Mouse (Mus musculus) hindbrain, embryonic 16.5 days (tissue): ENCODE results near the gene Retreg1. TPM values are rescaled to one million over a fixed set of nuclear protein-coding genes. Genes with fewer than 3 reads are reported as not detected.
"Not testable (repeated sequence)": the region's sequence is repeated elsewhere in the genome, so short reads cannot be mapped to it uniquely, and the experiment has no call there.

Experiments used
- ATAC-seq: fragments of 200-750 bp; cut with Nextera tagmentation; 2 replicates; pipeline ENCODE4 v1.8.0; 2017; ENCODE audit warnings: moderate TSS enrichment, moderate library complexity
- H3K27ac ChIP-seq: fragments of 300-500 bp; sonication (generic); 2 replicates; pipeline ENCODE4 v1.5.1; 2014; ENCODE audit warnings: low read depth, mild to moderate bottlenecking, control low read depth, low read length, moderate library complexity
- H3K27me3 ChIP-seq: fragments of 300-500 bp; sonication (generic); replicated peaks from 2 replicates; pipeline ENCODE4 v1.6.1; 2014; ENCODE audit warnings: low read length; ENCODE audit not compliant: control insufficient read depth, insufficient read depth
- H3K36me3 ChIP-seq: fragments of 300-500 bp; sonication (generic); 2 replicates; pipeline ENCODE4 v1.6.1; 2014; ENCODE audit warnings: mild to moderate bottlenecking, low read length, moderate library complexity, mixed read lengths; ENCODE audit not compliant: control insufficient read depth, insufficient read depth
- H3K4me1 ChIP-seq: fragments of 300-500 bp; sonication (generic); 2 replicates; pipeline ENCODE4 v1.6.1; 2014; ENCODE audit warnings: low read depth, low read length; ENCODE audit not compliant: control insufficient read depth, insufficient read depth
- H3K4me2 ChIP-seq: fragments of 300-500 bp; sonication (generic); 2 replicates; pipeline ENCODE4 v1.6.1; 2014; ENCODE audit warnings: mild to moderate bottlenecking, low read length, control low read depth, moderate library complexity
- H3K4me3 ChIP-seq: fragments of 300-500 bp; sonication (generic); 2 replicates; pipeline ENCODE4 v1.5.1; 2014; ENCODE audit warnings: mild to moderate bottlenecking, low read length, control low read depth, moderate library complexity
- H3K9ac ChIP-seq: fragments of 300-500 bp; sonication (generic); 2 replicates; pipeline ENCODE4 v1.6.1; 2014; ENCODE audit warnings: low read depth, mild to moderate bottlenecking, control low read depth, low read length, moderate library complexity
- H3K9me3 ChIP-seq: fragments of 300-500 bp; sonication (generic); 2 replicates; pipeline ENCODE4 v1.6.1; 2014; ENCODE audit warnings: mild to moderate bottlenecking, low read length, moderate library complexity; ENCODE audit not compliant: control insufficient read depth
- WGBS: fragments of 180-500 bp; shearing (Covaris S2); extraction: QIAGEN DNeasy Blood & Tissue Kit; methylation state at CpG from one replicate; pipeline ENCODE4 v1.1.7; 2014; 5-methylcytosine and 5-hydroxymethylcytosine counted together
- polyA plus RNA-seq: library from polyadenylated mRNA; unstranded; fragments of >200 nt; fragmentation: Nextera tagmentation; extraction: Ambion mirVana; gene quantifications from 2 replicates; pipeline ENCODE4 v1.2.1, GENCODE M21; 2015

Gene Retreg1
- polyA plus RNA-seq, 1 experiment from 2014 or later, result 19.0 TPM

DNA sequence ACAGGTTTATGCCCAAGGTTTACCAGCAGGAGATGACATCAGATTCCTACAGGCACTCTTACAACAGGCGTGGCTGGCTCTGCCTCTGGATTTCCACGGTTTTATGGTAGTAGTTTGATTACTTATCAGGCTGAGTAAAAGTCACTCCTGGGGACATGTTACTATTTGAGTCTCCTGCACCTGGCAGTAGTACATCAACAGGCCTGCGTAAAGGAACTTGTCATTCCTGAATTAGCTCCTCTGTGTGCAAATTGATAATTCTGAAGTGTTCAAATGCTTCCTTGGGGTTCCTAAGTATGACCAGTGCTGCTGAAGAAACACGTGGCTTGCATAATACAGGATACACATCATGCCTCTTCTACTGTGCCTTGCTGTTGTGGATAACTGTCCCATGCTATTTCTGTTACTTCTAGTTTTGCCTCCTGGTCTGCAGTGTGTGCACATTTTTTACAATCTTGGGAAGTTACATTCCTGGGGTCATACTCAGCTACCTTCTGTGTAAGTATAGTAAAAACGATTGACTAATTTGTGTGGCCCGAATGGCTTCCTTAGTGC is 123.3 kb downstream of the Retreg1 start:
- no peaks in the 10 kb centered on the region for H3K4me1 ChIP-seq
- H3K4me3 ChIP-seq, result no peak overlapping the region
- H3K4me2 ChIP-seq, result no peak overlapping the region
- no peak overlapping the region for H3K9ac ChIP-seq
- H3K27me3 ChIP-seq, result no peaks in the 10 kb centered on the region
- WGBS, result 83% methylated on average over 6 of the region's 6 CpGs
- H3K36me3 ChIP-seq, result no peaks in the 10 kb centered on the region
- no peaks in the 10 kb centered on the region for H3K9me3 ChIP-seq
- no peak overlapping the region for H3K27ac ChIP-seq
- ATAC-seq, result no peak

DNA sequence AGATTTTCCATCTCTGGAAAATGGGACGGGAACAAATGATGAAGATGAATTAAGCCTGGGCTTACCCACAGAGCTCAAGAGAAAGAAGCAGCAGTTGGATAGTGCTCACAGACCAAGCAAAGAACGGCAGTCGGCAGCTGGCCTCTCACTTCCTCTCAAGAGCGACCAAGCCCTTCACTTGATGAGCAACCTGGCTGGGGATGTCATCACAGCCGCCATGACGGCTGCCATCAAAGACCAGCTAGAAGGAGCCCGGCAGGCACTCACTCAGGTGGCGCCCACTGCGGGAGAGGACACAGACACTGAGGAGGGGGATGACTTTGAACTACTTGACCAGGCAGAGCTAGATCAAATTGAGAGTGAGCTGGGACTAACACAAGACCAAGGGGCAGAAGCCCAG is 128.6 kb downstream of the Retreg1 start:
- no peak overlapping the region for H3K4me2 ChIP-seq
- no peak for ATAC-seq
- H3K27ac ChIP-seq, result no peak overlapping the region
- H3K4me3 ChIP-seq, result no peak overlapping the region
- no peak overlapping the region for H3K9ac ChIP-seq
- H3K9me3 ChIP-seq, result no peaks in the 10 kb centered on the region
- H3K36me3 ChIP-seq, result no peaks in the 10 kb centered on the region
- WGBS, result 88% methylated on average over 9 of the region's 9 CpGs
- no peaks in the 10 kb centered on the region for H3K27me3 ChIP-seq
- no peaks in the 10 kb centered on the region for H3K4me1 ChIP-seq

DNA sequence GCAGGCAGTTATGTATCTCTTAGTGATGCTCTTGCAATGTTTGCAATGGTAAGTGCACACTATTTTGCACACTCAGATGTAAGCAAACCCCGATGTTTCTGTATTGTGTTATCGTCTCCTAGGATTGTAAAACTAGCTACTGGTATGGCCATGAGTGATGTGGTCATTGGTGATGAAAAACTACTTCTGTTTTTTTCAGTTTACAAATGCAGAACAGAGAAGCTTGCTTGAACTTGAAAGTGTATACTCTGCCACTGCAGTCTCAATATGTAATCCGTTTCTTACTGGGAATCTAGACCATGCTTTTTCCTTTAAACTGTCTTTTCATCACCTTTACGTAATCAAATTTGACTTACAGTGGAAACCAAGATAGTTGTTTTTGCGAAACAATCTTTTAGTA is 129.8 kb downstream of the Retreg1 start:
- 91% methylated on average over 5 of the region's 5 CpGs for WGBS

DNA sequence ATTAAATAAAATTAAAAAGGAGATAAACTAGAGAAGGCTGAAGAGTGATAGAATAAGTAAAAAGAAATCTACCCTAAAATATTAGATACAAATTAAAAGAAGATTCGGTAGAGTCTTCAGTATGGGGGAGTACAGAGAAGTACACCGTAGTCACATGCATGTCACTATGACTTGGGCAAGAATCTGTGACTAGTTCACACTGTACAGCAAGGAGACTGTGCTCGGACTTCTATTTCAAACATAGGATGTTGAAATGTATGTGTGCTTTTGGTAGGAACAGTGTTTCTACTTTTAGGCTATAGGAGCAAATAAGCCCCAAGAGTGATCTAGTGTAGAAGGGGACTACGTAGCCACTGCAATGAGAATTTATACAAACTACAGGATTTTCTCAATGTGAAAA is 131.4 kb downstream of the Retreg1 start:
- Histone ChIP-seq H3K27me3 (no peaks in the 10 kb centered on the region), H3K4me1 (no peaks in the 10 kb centered on the region), H3K9ac (no peak overlapping the region), H3K4me3 (no peak overlapping the region), H3K36me3 (no peaks in the 10 kb centered on the region), H3K4me2 (no peak overlapping the region), H3K9me3 (no peaks in the 10 kb centered on the region), H3K27ac (no peak overlapping the region)
- 95% methylated on average over 4 of the region's 4 CpGs for WGBS
- ATAC-seq, result no peak

More for the DNA sequence above, 129.8 kb downstream of the Retreg1 start:
- no peaks in the 10 kb centered on the region for H3K36me3 ChIP-seq
- H3K4me1 ChIP-seq, result no peaks in the 10 kb centered on the region
- ATAC-seq, result no peak
- no peaks in the 10 kb centered on the region for H3K9me3 ChIP-seq
- no peak overlapping the region for H3K9ac ChIP-seq
- H3K4me3 ChIP-seq, result no peak overlapping the region
- no peak overlapping the region for H3K27ac ChIP-seq
- no peaks in the 10 kb centered on the region for H3K27me3 ChIP-seq
- H3K4me2 ChIP-seq, result no peak overlapping the region

DNA sequence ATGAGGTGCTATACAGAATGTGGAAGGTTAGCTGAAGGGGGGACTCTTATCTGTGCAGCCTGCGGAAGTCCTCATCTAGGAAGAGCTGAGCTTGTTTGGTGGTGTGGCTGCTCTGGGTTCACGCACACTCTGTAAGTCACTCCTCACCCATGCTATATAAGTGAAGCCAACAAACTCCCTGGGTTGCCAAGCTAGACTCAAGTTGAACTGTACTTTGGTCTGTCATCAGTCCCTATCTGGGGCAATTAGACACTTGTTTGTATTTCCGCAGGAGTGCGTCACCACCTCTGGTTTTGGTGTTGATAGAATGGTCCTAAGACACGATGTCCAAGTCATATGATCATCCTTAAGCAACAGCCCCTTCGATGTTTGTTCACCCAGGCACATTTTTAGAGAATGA is 132.8 kb downstream of the Retreg1 start:
- no peak overlapping the region for H3K4me3 ChIP-seq
- H3K27ac ChIP-seq, result no peak overlapping the region
- no peaks in the 10 kb centered on the region for H3K27me3 ChIP-seq
- no peak; the same call in 1 of the 2 replicates for ATAC-seq
- H3K9me3 ChIP-seq, result no peaks in the 10 kb centered on the region
- 95% methylated on average over 6 of the region's 6 CpGs for WGBS
- no peaks in the 10 kb centered on the region for H3K4me1 ChIP-seq
- no peak overlapping the region for H3K4me2 ChIP-seq
- H3K36me3 ChIP-seq, result no peaks in the 10 kb centered on the region
- no peak overlapping the region for H3K9ac ChIP-seq

DNA sequence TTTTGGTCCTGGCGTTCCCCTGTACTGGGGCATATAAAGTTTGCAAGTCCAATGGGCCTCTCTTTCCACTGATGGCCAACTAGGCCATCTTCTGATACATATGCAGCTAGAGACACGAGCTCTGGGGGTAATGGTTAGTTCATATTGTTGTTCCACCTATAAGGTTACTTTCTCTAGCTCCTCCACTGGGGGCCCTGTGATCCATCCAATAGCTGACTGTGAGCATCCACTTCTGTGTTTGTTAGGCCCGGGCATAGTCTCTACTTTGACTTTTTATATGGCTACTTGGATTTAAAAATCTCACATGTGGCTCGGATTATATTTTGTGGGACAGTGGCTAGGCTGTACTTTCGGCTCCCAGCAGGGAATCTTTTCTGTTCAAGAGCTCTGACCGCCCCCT is 140.6 kb downstream of the Retreg1 start:
- H3K4me3 ChIP-seq, result peak overlapping the region; percentile 66
- H3K36me3 ChIP-seq, H3K27me3 ChIP-seq, H3K9me3 ChIP-seq: not testable (repeated sequence)
- peak overlapping the region; percentile 53 for H3K4me2 ChIP-seq
- H3K27ac ChIP-seq, result peak overlapping the region; percentile 84
- WGBS, result 15% methylated on average over 6 of the region's 6 CpGs
- H3K4me1 ChIP-seq, result peaks cover 14% of the 10 kb centered on the region
- peak; percentile 22 for ATAC-seq
- peak overlapping the region; percentile 67 for H3K9ac ChIP-seq

DNA sequence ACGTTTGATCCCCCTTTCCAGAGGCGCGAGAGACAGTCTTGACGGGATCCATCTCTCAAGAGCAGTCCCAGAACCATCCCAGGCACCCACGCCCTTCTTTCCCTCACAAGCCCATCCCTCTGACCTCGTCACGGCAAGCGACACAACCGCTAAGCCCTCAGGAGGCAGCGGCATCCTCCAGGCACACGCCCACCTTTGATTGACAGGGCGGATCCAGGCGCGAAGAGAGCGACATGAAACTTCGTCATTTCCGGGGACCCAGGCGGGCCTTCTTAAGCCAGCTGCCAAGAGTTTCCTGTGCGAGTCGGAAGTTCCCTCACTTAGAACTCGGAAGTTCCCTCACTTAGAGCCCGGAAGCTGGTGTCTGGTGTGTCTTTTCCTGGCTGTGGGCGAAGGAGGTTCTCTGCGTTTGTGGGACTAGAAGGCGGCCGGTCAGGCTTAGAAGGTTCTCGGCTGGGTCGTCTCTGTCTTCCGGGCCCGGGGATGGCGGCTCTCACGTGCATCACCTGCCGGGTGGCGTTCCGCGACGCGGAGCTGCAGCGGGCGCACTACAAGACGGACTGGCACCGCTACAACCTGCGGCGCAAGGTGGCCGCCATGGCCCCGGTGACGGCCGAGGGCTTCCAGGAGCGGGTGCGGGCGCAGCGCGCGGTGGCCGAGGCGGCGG is 141.2 kb downstream of the Retreg1 start, which contains the start of gene Zfp622:
TSS of gene Zfp622 (plus strand) at position 300 of the 667 bp plus-strand sequence.
- ATAC-seq, result peak; percentile 98
- WGBS, result under 1% methylated on average over 57 of the region's 57 CpGs

DNA sequence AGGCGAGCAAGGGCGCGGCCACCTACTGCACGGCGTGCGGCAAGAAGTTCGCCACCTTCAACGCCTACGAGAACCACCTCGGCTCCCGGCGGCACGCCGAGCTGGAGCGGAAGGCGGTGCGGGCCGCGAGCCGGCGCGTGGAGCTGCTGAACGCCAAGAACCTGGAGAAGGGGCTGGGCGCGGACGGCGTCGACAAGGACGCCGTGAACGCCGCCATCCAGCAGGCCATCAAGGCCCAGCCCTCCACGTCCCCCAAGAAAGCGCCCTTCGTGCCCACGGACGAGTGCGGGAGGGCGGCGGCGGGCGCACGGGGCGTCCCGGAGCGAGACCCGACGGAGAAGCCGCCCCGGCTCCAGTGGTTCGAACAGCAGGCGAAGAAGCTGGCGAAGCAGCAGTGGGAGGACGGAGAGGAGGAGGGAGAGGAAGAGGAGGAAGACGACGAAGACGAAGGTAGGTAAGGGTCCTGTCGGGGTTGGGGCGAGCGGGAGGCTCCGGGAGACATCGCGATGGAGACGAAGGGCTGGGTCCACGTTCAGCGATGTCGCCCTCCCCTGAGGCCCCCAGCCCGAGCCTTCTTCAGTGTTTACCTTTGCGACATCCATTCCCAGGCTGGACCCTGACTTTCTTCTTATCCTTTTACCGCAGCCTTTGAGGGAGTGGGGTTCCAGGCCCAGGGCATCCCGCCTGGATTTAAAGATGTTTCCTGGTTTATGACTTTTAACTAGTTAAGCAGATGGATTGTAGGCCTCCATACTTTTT is 141.9 kb downstream of the Retreg1 start:
- under 1% methylated on average over 71 of the region's 71 CpGs for WGBS
- Histone ChIP-seq H3K4me1 (peaks cover 14% of the 10 kb centered on the region), H3K4me3 (peak overlapping the region; percentile 66), H3K36me3 (peaks cover 4% of the 10 kb centered on the region; the same call in 1 of the 2 replicates), H3K4me2 (peak overlapping the region; percentile 96), H3K9ac (peak overlapping the region; percentile 72), H3K27ac (peak overlapping the region; percentile 84), H3K9me3 (no peaks in the 10 kb centered on the region), H3K27me3 (no peaks in the 10 kb centered on the region)
- no peak for ATAC-seq

More for the DNA sequence above, 141.2 kb downstream of the Retreg1 start, which contains the start of gene Zfp622:
- Histone ChIP-seq H3K36me3 (peaks cover 4% of the 10 kb centered on the region; the same call in 1 of the 2 replicates), H3K9me3 (no peaks in the 10 kb centered on the region), H3K9ac (peak within 1 kb of the TSS; percentile 72), H3K4me2 (peak within 1 kb of the TSS; percentile 96), H3K27ac (peak within 1 kb of the TSS; percentile 84), H3K4me1 (peaks cover 14% of the 10 kb centered on the region), H3K27me3 (no peaks in the 10 kb centered on the region), H3K4me3 (peak within 1 kb of the TSS; percentile 66)
